Mouse (Mus musculus): ENCODE measurements around the gene Gprin3. TPM values are rescaled to one million over a fixed set of nuclear protein-coding genes. Genes with fewer than 3 reads are reported as not detected.

Gene Gprin3
- polyA plus RNA-seq, 1 experiment from 2014 or later, result 1.4 TPM

- Histone ChIP-seq H3K27me3 (ENCODE audit: control insufficient read depth, insufficient read depth, low read length) (no peaks in the 10 kb centered on the region), H3K36me3 (ENCODE audit: control insufficient read depth, insufficient read depth, low read length) (no peaks in the 10 kb centered on the region), H3K9me3 (ENCODE audit: control insufficient read depth, low read length) (no peaks in the 10 kb centered on the region), H3K27ac (ENCODE audit: low read depth, low read length) (no peak overlapping the region), H3K4me2 (replicated peaks; ENCODE audit: low read depth, low read length) (no peak overlapping the region), H3K4me3 (ENCODE audit: low read length) (no peak overlapping the region), H3K4me1 (ENCODE audit: control insufficient read depth, insufficient read depth, low read length) (no peaks in the 10 kb centered on the region), H3K9ac (ENCODE audit: low read depth, low read length) (no peak overlapping the region)
- 57% methylated on average over 1 of the region's 1 CpGs for WGBS
- no peak for ATAC-seq (ENCODE audit: low FRiP score, low TSS enrichment)
These were observed 2.3 kb downstream of the Gprin3 start for GRCm38 (mm10) chr6:59423836-59424235.

GRCm38 (mm10) chr6:59419264-59419663 lies 6.8 kb downstream of the Gprin3 start:
- Histone ChIP-seq H3K9me3 (ENCODE audit: control insufficient read depth, low read length) (no peaks in the 10 kb centered on the region), H3K4me2 (replicated peaks; ENCODE audit: low read depth, low read length) (no peak overlapping the region), H3K9ac (ENCODE audit: low read depth, low read length) (no peak overlapping the region), H3K4me3 (ENCODE audit: low read length) (no peak overlapping the region), H3K36me3 (ENCODE audit: control insufficient read depth, insufficient read depth, low read length) (no peaks in the 10 kb centered on the region), H3K4me1 (ENCODE audit: control insufficient read depth, insufficient read depth, low read length) (no peaks in the 10 kb centered on the region), H3K27ac (ENCODE audit: low read depth, low read length) (no peak overlapping the region), H3K27me3 (ENCODE audit: control insufficient read depth, insufficient read depth, low read length) (no peaks in the 10 kb centered on the region)
- no peak for ATAC-seq (ENCODE audit: low FRiP score, low TSS enrichment)
- WGBS, result 72% methylated on average over 3 of the region's 3 CpGs

- Histone ChIP-seq H3K36me3 (ENCODE audit: control insufficient read depth, insufficient read depth, low read length) (no peaks in the 10 kb centered on the region), H3K4me2 (replicated peaks; ENCODE audit: low read depth, low read length) (no peak overlapping the region), H3K27ac (ENCODE audit: low read depth, low read length) (no peak overlapping the region), H3K4me3 (ENCODE audit: low read length) (no peak overlapping the region), H3K9ac (ENCODE audit: low read depth, low read length) (no peak overlapping the region), H3K27me3 (ENCODE audit: control insufficient read depth, insufficient read depth, low read length) (no peaks in the 10 kb centered on the region), H3K4me1 (ENCODE audit: control insufficient read depth, insufficient read depth, low read length) (no peaks in the 10 kb centered on the region), H3K9me3 (ENCODE audit: control insufficient read depth, low read length) (no peaks in the 10 kb centered on the region)
- no peak for ATAC-seq (ENCODE audit: low FRiP score, low TSS enrichment)
- 49% methylated on average over 2 of the region's 2 CpGs for WGBS
These were observed 7.4 kb downstream of the Gprin3 start for GRCm38 (mm10) chr6:59418659-59419058.

GRCm38 (mm10) chr6:59414816-59415215 lies 11.3 kb downstream of the Gprin3 start:
- ATAC-seq (ENCODE audit: low FRiP score, low TSS enrichment), result no peak
- H3K27me3 ChIP-seq (ENCODE audit: control insufficient read depth, insufficient read depth, low read length), result no peaks in the 10 kb centered on the region
- no peak overlapping the region for H3K4me2 ChIP-seq (replicated peaks; ENCODE audit: low read depth, low read length)
- no peak overlapping the region for H3K4me3 ChIP-seq (ENCODE audit: low read length)
- 88% methylated on average over 6 of the region's 6 CpGs for WGBS
- no peaks in the 10 kb centered on the region for H3K4me1 ChIP-seq (ENCODE audit: control insufficient read depth, insufficient read depth, low read length)
- no peaks in the 10 kb centered on the region for H3K36me3 ChIP-seq (ENCODE audit: control insufficient read depth, insufficient read depth, low read length)
- H3K9ac ChIP-seq (ENCODE audit: low read depth, low read length), result no peak overlapping the region
- no peaks in the 10 kb centered on the region for H3K9me3 ChIP-seq (ENCODE audit: control insufficient read depth, low read length)
- no peak overlapping the region for H3K27ac ChIP-seq (ENCODE audit: low read depth, low read length)

- Histone ChIP-seq H3K27ac (ENCODE audit: low read depth, low read length) (no peak overlapping the region), H3K9ac (ENCODE audit: low read depth, low read length) (no peak overlapping the region), H3K27me3 (ENCODE audit: control insufficient read depth, insufficient read depth, low read length) (no peaks in the 10 kb centered on the region), H3K4me1 (ENCODE audit: control insufficient read depth, insufficient read depth, low read length) (no peaks in the 10 kb centered on the region), H3K4me3 (ENCODE audit: low read length) (no peak overlapping the region), H3K9me3 (ENCODE audit: control insufficient read depth, low read length) (no peaks in the 10 kb centered on the region), H3K4me2 (replicated peaks; ENCODE audit: low read depth, low read length) (no peak overlapping the region), H3K36me3 (ENCODE audit: control insufficient read depth, insufficient read depth, low read length) (no peaks in the 10 kb centered on the region)
- ATAC-seq (ENCODE audit: low FRiP score, low TSS enrichment), result no peak
- 48% methylated on average over 13 of the region's 13 CpGs for WGBS
These were observed 13.4 kb downstream of the Gprin3 start for GRCm38 (mm10) chr6:59412417-59413346.

DNA sequence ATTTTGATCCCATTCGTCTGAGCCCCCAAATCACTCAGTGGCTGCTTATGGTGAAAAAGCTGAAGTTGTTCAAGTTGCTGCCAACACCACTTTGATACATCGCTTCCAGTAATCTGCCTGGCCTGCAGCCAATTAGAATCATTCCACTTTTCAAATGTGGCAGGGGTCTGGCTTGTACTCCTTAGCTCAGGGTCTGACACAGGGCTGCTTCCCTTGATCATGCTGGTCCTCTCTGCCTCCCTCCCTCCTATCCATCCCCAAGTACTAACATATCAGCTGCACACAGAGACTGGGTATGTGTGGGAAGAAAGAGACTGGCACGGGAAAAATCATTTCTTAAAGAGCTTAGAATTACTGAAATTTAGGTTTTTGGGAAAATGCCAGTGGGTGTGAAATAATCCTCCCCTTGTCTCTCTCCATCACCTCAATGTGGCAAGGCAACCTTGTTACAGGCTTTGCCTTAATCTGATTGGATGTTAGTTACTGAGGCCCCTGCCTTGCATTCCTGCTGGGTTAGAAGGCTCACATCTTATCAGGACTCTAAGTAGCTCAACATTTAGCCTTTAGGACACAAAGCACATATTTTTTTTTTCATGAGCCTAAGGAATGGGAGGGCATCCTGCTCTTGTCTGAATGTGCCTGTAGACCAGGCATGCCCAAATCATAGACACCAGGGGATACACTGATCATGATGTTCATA lies 16.9 kb downstream of the Gprin3 start:
- H3K4me1 ChIP-seq (ENCODE audit: control insufficient read depth, insufficient read depth, low read length), result no peaks in the 10 kb centered on the region
- no peak overlapping the region for H3K9ac ChIP-seq (ENCODE audit: low read depth, low read length)
- no peaks in the 10 kb centered on the region for H3K9me3 ChIP-seq (ENCODE audit: control insufficient read depth, low read length)
- no peak overlapping the region for H3K27ac ChIP-seq (ENCODE audit: low read depth, low read length)
- no peaks in the 10 kb centered on the region for H3K27me3 ChIP-seq (ENCODE audit: control insufficient read depth, insufficient read depth, low read length)
- no peaks in the 10 kb centered on the region for H3K36me3 ChIP-seq (ENCODE audit: control insufficient read depth, insufficient read depth, low read length)
- no peak overlapping the region for H3K4me2 ChIP-seq (replicated peaks; ENCODE audit: low read depth, low read length)
- no peak overlapping the region for H3K4me3 ChIP-seq (ENCODE audit: low read length)
- 64% methylated on average over 3 of the region's 3 CpGs for WGBS
- no peak for ATAC-seq (ENCODE audit: low FRiP score, low TSS enrichment)

GRCm38 (mm10) chr6:59407482-59407997 lies 18.6 kb downstream of the Gprin3 start:
- no peak overlapping the region for H3K4me3 ChIP-seq (ENCODE audit: low read length)
- no peaks in the 10 kb centered on the region for H3K36me3 ChIP-seq (ENCODE audit: control insufficient read depth, insufficient read depth, low read length)
- WGBS, result 54% methylated on average over 4 of the region's 4 CpGs
- H3K9ac ChIP-seq (ENCODE audit: low read depth, low read length), result no peak overlapping the region
- H3K4me1 ChIP-seq (ENCODE audit: control insufficient read depth, insufficient read depth, low read length), result no peaks in the 10 kb centered on the region
- H3K4me2 ChIP-seq (replicated peaks; ENCODE audit: low read depth, low read length), result no peak overlapping the region
- no peak for ATAC-seq (ENCODE audit: low FRiP score, low TSS enrichment)
- no peaks in the 10 kb centered on the region for H3K9me3 ChIP-seq (ENCODE audit: control insufficient read depth, low read length)
- H3K27ac ChIP-seq (ENCODE audit: low read depth, low read length), result no peak overlapping the region
- no peaks in the 10 kb centered on the region for H3K27me3 ChIP-seq (ENCODE audit: control insufficient read depth, insufficient read depth, low read length)

DNA sequence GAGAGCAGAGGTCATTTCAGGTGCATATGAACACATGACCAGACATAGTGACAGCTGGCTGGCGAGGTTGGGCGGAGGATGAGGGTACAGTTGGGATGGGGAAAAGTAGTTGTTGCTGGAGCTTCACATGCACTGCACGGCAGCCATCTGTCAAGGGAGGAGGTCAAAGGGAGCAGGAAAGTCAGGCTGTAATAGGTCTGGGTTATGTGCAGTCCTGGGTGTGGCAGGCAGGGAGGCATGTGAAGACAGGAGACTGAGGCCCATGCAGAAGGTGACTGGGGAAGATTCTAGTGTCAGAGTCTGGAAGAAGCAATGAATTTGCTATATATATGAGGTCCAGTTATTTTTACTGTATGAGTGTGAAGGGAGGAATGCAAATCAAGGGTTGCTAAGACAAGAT lies 35.9 kb downstream of the Gprin3 start:
- Histone ChIP-seq H3K9ac (ENCODE audit: low read depth, low read length) (no peak overlapping the region), H3K27ac (ENCODE audit: low read depth, low read length) (no peak overlapping the region), H3K4me2 (replicated peaks; ENCODE audit: low read depth, low read length) (no peak overlapping the region), H3K27me3 (ENCODE audit: control insufficient read depth, insufficient read depth, low read length) (no peaks in the 10 kb centered on the region), H3K4me3 (ENCODE audit: low read length) (no peak overlapping the region), H3K9me3 (ENCODE audit: control insufficient read depth, low read length) (no peaks in the 10 kb centered on the region), H3K36me3 (ENCODE audit: control insufficient read depth, insufficient read depth, low read length) (no peaks in the 10 kb centered on the region), H3K4me1 (ENCODE audit: control insufficient read depth, insufficient read depth, low read length) (no peaks in the 10 kb centered on the region)
- WGBS, result 85% methylated on average over 3 of the region's 3 CpGs
- no peak for ATAC-seq (ENCODE audit: low FRiP score, low TSS enrichment)

- Histone ChIP-seq H3K9me3 (ENCODE audit: control insufficient read depth, low read length) (no peaks in the 10 kb centered on the region), H3K9ac (ENCODE audit: low read depth, low read length) (no peak overlapping the region), H3K36me3 (ENCODE audit: control insufficient read depth, insufficient read depth, low read length) (no peaks in the 10 kb centered on the region), H3K27ac (ENCODE audit: low read depth, low read length) (no peak overlapping the region), H3K4me1 (ENCODE audit: control insufficient read depth, insufficient read depth, low read length) (no peaks in the 10 kb centered on the region), H3K4me2 (replicated peaks; ENCODE audit: low read depth, low read length) (no peak overlapping the region), H3K4me3 (ENCODE audit: low read length) (no peak overlapping the region), H3K27me3 (ENCODE audit: control insufficient read depth, insufficient read depth, low read length) (no peaks in the 10 kb centered on the region)
- no peak for ATAC-seq (ENCODE audit: low FRiP score, low TSS enrichment)
These were observed 60.8 kb downstream of the Gprin3 start for GRCm38 (mm10) chr6:59365300-59365699.
